Mouse (Mus musculus) adrenal gland, postnatal 36 days (tissue): ENCODE measurements at regions not wholly inside any gene's neighbourhood (a gene's known extent, or its start where the extent isn't known, plus 50 kb on each side); places are given as distances from the start of the nearest gene placed in this dataset.

Experiments used
- DNase-seq, 2 experiments: peaks; one replicate each; pipeline ENCODE4 v3.0.0; 2021; ENCODE audit warnings: mixed read lengths in 1 of 2

- no peak for DNase-seq
Measured at GRCm38 (mm10) chr5:39557376-39558001, 197.8 kb downstream of the Hs3st1 start.

- DNase-seq = no peak
Measured at GRCm38 (mm10) chr5:39537044-39537443, 218.2 kb downstream of the Hs3st1 start.

GRCm38 (mm10) chr5:39536351-39536750 lies 218.9 kb downstream of the Hs3st1 start:
- DNase-seq = no peak

GRCm38 (mm10) chr5:39510246-39510645 lies 245.0 kb downstream of the Hs3st1 start:
- no peak for DNase-seq

- DNase-seq = no peak
Measured at GRCm38 (mm10) chr5:39482756-39483155, 272.5 kb downstream of the Hs3st1 start.

- DNase-seq = no peak
Measured at GRCm38 (mm10) chr5:39458116-39458525, 297.2 kb downstream of the Hs3st1 start.

- peak; percentile 36 to 62 for DNase-seq
Measured at GRCm38 (mm10) chr5:39453706-39454105, 301.6 kb downstream of the Hs3st1 start.

- no peak for DNase-seq
Measured at GRCm38 (mm10) chr5:39440817-39441216, 314.5 kb downstream of the Hs3st1 start.

- DNase-seq = peak; percentile 14 to 28
Measured at GRCm38 (mm10) chr5:39437463-39438201, 317.6 kb downstream of the Hs3st1 start.

- DNase-seq = no peak
Measured at GRCm38 (mm10) chr5:39426053-39426452, 329.2 kb downstream of the Hs3st1 start.

GRCm38 (mm10) chr5:39423720-39424119 lies 331.6 kb downstream of the Hs3st1 start:
- DNase-seq = no peak

- peak in 1 of 2 experiments; percentile 7 for DNase-seq
Measured at GRCm38 (mm10) chr5:39418795-39419194, 336.5 kb downstream of the Hs3st1 start.

GRCm38 (mm10) chr5:39417845-39418154 lies 337.5 kb downstream of the Hs3st1 start:
- DNase-seq = no peak

- DNase-seq = no peak
Measured at GRCm38 (mm10) chr5:39417121-39417844, 338.0 kb downstream of the Hs3st1 start.

GRCm38 (mm10) chr5:39416597-39417023 lies 338.7 kb downstream of the Hs3st1 start:
- no peak for DNase-seq

- DNase-seq = no peak
Measured at GRCm38 (mm10) chr5:39412756-39413155, 342.5 kb downstream of the Hs3st1 start.

- no peak for DNase-seq
Measured at GRCm38 (mm10) chr5:39390391-39390987, 364.8 kb downstream of the Hs3st1 start.

- DNase-seq = no peak
Measured at GRCm38 (mm10) chr5:39384410-39384809, 370.9 kb downstream of the Hs3st1 start.

GRCm38 (mm10) chr5:39374199-39374598 lies 381.1 kb downstream of the Hs3st1 start:
- no peak for DNase-seq

GRCm38 (mm10) chr5:39348680-39349079 lies 406.6 kb downstream of the Hs3st1 start:
- DNase-seq = no peak

- DNase-seq = no peak
Measured at GRCm38 (mm10) chr5:39347019-39347418, 408.3 kb downstream of the Hs3st1 start.

- no peak for DNase-seq
Measured at GRCm38 (mm10) chr5:39337917-39338316, 417.4 kb downstream of the Hs3st1 start.

- DNase-seq = no peak
Measured at GRCm38 (mm10) chr5:39336484-39336985, 418.7 kb downstream of the Hs3st1 start.
